Mouse (Mus musculus) testis, adult 2 months (tissue): ENCODE data around the gene Gm21762. TPM values are rescaled to one million over a fixed set of nuclear protein-coding genes. Genes with fewer than 3 reads are reported as not detected.
"Not testable (repeated sequence)": the region's sequence is repeated elsewhere in the genome, so short reads cannot be mapped to it uniquely, and the experiment has no call there.

Experiments
- H3K27ac ChIP-seq: fragments of 200-500 bp; 2 replicates; pipeline ENCODE4 v1.5.1; 2012; ENCODE audit warnings: low read depth, low read length; ENCODE audit not compliant: control insufficient read depth, insufficient read depth
- H3K27me3 ChIP-seq: fragments of 200-500 bp; 2 replicates; pipeline ENCODE4 v1.6.1; 2012; ENCODE audit warnings: mild to moderate bottlenecking, low read length, moderate library complexity; ENCODE audit not compliant: control insufficient read depth, insufficient read depth
- H3K36me3 ChIP-seq: fragments of 200-500 bp; 2 replicates; pipeline ENCODE4 v1.6.1; 2012; ENCODE audit warnings: mild to moderate bottlenecking, low read length; ENCODE audit not compliant: control insufficient read depth, insufficient read depth
- H3K4me1 ChIP-seq: fragments of 200-500 bp; 2 replicates; pipeline ENCODE4 v1.6.1; 2012; ENCODE audit warnings: low read length; ENCODE audit not compliant: control insufficient read depth, insufficient read depth
- H3K4me3 ChIP-seq: fragments of 200-500 bp; 2 replicates; pipeline ENCODE4 v1.5.1; 2012; ENCODE audit warnings: low read depth, mild to moderate bottlenecking, low read length, moderate library complexity, mixed read lengths; ENCODE audit not compliant: control insufficient read depth
- polyA plus RNA-seq: library from polyadenylated mRNA; depleted of rRNA; stranded (reverse); fragments of >200 nt; gene quantifications from 2 replicates; pipeline ENCODE4 v1.2.3, GENCODE M21; 2012; rRNA removed

Gm21762 gene
- 0.22 TPM in 1 of 2 replicates, not detected in the other for polyA plus RNA-seq

DNA sequence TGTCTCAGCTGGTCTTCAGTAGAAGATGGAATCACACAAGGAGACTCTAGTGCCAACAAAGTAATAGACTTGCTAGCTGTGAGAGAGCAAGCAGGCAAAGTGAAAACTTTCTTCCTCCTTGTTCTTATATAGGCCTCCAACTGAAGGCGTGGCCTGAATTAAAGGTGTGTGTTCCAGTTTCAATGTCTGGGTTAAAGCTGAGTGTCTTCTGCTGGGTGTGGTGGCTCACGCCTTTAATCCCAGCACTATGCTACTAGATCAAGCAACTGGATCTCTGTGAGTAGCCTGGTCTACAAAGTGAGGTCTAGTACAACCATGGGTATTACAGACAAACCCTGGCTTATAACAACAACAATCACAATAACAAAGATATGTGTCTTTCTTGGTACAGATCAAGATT lies at the start of gene Gm21762:
Gene Gm21762, minus strand, starts transcription at position 101 of the 400 bp plus-strand sequence.
- not testable (repeated sequence) for H3K36me3 ChIP-seq, H3K27ac ChIP-seq, H3K4me3 ChIP-seq, H3K4me1 ChIP-seq, H3K27me3 ChIP-seq

GRCm38 (mm10) chr13:120262870-120263269 lies 47.1 kb upstream of the Gm21762 start, which contains the start of gene AF067061:
Gene AF067061 (plus strand): TSS chr13:120263114.
- not testable (repeated sequence) for H3K4me3 ChIP-seq, H3K36me3 ChIP-seq, H3K27me3 ChIP-seq, H3K27ac ChIP-seq, H3K4me1 ChIP-seq

DNA sequence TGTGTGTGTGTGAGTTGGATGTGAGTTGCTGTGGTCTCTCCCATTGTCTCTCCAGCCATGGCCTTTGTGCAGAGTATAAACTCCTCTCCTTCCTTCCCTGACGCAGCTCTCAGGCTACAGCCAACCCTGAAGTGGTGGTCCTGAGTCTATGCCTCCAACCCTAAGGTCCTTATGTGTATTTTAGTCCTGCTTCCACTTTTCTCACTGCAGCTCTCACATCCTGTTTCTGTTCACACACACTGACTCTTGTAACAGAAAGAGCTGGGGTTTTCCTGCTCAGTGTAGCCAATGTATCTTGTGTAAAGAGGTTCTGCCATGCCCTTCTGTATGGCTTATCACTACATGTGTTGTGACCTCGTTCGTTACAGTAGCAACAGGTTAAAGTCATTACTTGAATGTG lies 44.0 kb upstream of the Gm21762 start:
- not testable (repeated sequence) for H3K27me3 ChIP-seq, H3K27ac ChIP-seq, H3K36me3 ChIP-seq, H3K4me1 ChIP-seq, H3K4me3 ChIP-seq

DNA sequence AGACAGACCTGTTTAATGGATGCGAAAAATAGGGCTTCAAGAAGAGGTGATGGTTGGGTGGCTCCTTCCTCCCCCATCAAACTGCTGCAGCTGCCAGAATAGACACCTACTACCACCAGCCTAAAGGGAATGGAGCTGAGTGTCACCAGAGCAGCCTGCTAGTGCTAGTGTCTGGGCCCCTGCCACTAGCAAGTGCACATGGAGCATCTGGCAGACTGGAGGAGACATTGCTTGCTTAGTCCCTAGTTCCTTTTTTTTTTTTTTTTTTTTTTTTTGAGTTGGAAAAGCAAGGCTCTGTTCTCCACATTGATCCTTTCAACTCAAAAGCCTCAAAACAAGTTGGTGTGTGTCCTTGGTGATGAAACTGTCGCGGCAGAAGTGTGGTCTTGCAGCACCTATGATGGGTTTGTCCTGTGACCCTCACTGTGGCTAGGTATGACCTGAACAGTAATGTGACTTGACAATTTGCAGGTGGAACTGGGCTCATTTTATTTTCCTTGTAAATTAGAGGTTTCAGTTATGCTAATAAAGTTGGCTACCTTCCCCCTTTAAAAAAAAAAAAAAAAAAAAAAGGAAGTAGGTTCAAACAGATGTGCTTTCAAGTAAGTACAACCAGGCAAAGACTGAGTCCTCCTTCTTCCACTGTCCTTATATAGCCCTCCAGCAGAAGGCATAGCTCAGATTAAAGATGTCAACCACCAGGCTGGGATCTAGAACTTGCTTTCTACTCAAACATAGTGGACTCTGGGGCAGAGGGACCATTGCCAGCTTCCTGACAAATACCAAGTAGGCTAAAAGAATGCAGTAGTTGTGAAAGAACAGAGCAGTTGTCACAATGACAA lies 43.3 kb upstream of the Gm21762 start:
- H3K36me3 ChIP-seq, H3K27me3 ChIP-seq, H3K4me3 ChIP-seq, H3K4me1 ChIP-seq, H3K27ac ChIP-seq: not testable (repeated sequence)

DNA sequence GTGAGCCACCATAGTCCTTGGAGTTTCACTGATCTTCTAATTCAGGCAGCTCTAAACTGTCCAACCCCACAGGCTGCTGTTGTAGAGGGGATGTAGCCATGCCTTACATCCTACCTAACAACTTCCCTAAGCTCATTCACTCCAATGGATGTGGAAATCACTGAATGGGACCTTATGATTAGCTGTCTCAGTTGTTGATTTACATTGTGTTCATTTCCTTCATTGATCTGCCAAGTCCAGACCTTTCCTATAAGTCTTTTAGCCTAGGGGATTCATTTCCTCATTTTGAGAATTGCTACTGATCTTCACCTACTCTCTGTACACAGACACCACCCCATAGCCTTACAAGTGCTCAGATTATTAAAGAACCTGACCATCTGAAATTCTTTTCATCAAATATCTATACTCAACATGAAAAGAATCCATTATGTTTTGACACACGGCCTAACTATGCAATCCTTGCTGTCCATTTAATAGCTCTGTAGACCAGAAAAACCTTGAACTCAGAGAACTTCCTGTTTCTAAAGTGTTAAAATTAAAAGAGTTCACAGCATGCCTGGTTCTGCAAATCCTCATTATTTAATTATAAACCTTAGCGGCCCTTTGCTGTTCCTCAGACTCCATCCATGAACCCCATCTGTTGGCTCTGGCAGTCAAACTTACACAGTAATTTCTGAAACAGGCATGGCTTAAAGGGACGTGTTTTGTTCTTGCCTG lies 35.6 kb upstream of the Gm21762 start:
- H3K27ac ChIP-seq, H3K27me3 ChIP-seq, H3K4me3 ChIP-seq, H3K36me3 ChIP-seq, H3K4me1 ChIP-seq: not testable (repeated sequence)

DNA sequence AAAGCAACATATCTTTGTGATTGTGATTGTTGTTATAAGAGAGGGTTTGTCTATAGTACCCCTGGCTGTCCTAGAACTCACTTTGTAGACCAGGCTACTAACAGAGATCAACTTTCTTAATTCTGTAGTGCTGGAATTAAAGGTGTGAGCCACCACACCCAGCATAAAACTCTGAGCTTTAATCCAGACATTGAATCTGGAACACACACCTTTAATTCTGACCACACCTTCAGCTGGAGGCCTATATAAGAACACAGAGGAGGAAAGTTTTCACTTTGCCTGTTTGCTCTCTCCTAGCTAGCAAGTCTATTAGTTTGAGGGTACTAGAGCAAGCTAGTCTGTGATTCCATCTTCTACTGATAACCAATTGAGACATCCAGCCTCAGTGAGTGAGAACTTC lies 23.1 kb upstream of the Gm21762 start, which contains the start of gene Gm21731:
Gene Gm21731, plus strand, starts transcription at position 301 of the 400 bp plus-strand sequence.
- not testable (repeated sequence) for H3K27ac ChIP-seq, H3K4me3 ChIP-seq, H3K27me3 ChIP-seq, H3K36me3 ChIP-seq, H3K4me1 ChIP-seq

DNA sequence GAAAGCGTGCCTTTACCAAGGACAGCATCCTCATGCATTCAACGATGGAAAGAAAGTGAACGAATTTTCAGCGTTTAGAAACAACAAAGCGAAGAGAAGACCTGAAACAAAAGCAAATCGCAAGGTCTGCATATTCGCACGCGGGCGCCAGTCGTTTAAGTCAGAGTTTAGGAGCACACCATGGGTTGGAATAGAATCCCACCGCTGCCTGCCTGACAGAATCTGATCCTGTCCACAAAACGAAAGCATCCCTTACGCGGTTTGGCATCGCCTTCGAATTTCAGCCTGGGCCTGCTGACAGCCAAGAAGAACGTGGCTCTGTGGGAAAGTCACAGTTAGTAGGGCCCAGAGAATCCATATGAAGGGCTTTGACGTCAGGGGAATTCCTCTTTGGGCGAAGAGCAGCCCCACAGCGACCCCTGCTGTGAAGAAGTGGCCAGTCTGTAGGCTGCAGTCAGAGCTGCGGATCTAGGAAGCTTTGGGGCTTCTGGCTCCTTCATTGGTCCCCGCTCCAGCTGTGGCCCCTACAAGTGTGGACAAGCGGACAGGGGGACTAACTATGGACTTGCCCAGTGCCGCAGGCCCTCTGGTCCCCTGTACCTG lies 16.8 kb upstream of the Gm21762 start:
- not testable (repeated sequence) for H3K27me3 ChIP-seq, H3K4me3 ChIP-seq, H3K27ac ChIP-seq, H3K4me1 ChIP-seq, H3K36me3 ChIP-seq

GRCm38 (mm10) chr13:120231798-120232197 lies 16.1 kb upstream of the Gm21762 start:
- H3K27me3 ChIP-seq, H3K27ac ChIP-seq, H3K4me1 ChIP-seq, H3K36me3 ChIP-seq, H3K4me3 ChIP-seq: not testable (repeated sequence)

DNA sequence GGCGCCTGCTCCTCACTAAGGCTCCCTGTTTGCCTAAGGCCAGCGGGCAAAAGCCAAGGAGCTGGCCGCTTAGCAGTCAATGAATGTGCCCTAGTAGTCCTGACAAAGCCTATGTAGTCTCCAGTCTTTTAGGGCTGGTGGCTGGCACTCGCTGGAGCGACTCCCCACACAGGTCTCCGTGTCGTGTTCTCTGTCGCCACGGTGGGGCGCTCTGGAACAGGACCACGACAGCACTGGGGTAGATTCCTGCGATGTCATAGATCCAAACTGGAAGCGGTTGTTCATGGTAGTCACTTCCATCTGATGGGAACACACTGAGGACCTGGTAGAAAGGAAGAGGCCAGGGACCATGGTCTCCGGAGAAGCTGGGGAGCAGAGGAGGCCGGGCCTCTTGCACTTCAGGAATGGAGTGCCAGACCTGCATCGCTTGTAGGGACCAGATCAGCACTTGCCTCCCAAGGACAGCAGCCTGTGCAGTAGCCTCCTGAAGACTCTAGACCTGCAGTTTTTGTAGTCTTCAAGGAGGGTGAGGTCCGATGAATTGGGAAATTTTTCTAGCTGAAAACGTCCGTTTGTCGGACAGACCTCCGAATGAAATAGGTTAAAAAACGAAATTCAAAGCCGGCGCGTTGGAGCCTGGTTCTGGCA lies 7.4 kb upstream of the Gm21762 start:
- H3K27me3 ChIP-seq, H3K36me3 ChIP-seq, H3K4me3 ChIP-seq, H3K27ac ChIP-seq, H3K4me1 ChIP-seq: not testable (repeated sequence)

- not testable (repeated sequence) for H3K27me3 ChIP-seq, H3K4me3 ChIP-seq, H3K27ac ChIP-seq, H3K4me1 ChIP-seq, H3K36me3 ChIP-seq
These were observed 5.2 kb upstream of the Gm21762 start for GRCm38 (mm10) chr13:120220922-120221321.

GRCm38 (mm10) chr13:120196189-120196821 lies 19.4 kb downstream of the Gm21762 start:
- not testable (repeated sequence) for H3K27me3 ChIP-seq, H3K27ac ChIP-seq, H3K36me3 ChIP-seq, H3K4me3 ChIP-seq, H3K4me1 ChIP-seq
